Mouse (Mus musculus) urinary bladder, postnatal 4 days (tissue): ENCODE data around the gene Cabp1.
A peak's percentile ranks its signal among the peaks of the same experiment; 100 is the strongest.

Source experiments
- DNase-seq, 2 experiments: peaks; one replicate each; pipeline ENCODE4 v3.0.0; 2021 to 2022; ENCODE audit warnings: low spot score in 2 of 2

The Cabp1 gene

DNA sequence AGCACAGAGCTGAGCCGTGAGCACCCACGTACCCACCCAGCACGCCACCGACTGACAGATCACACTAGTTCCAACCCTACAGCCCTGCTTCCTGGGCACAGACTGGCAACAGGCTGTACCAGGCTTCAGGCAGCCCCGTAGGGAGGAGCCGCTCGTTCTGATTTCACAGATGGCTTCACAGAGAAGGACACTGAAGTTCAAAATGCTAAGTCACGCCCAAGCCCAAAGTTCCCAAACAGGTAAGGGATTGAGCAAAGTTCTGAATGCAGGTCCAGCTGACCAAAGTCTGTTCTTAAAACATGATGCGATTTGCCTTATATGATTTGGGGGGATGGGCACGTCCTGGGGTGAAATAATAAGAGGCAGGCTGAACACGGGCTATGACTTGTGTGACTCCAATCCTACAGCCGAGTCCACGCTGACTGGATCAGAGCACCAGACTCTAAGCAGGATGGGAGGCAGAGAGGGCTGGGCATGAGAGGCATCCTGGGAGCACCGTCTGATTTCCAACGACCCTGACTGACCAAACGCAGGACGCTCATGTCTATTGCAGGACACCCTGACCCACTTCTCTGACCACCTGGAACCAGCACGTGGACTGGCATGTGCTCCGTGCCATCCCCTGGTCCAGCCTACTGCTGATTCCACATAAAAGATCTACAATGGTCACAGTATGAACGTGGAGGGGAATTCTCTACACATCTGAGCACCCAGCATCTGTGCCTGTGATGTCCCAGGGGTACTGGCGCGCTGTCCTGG lies 66.6 kb downstream of the Cabp1 start:
- no peak for DNase-seq

GRCm38 (mm10) chr5:115126578-115127312 lies 67.4 kb downstream of the Cabp1 start:
- DNase-seq = no peak

DNA sequence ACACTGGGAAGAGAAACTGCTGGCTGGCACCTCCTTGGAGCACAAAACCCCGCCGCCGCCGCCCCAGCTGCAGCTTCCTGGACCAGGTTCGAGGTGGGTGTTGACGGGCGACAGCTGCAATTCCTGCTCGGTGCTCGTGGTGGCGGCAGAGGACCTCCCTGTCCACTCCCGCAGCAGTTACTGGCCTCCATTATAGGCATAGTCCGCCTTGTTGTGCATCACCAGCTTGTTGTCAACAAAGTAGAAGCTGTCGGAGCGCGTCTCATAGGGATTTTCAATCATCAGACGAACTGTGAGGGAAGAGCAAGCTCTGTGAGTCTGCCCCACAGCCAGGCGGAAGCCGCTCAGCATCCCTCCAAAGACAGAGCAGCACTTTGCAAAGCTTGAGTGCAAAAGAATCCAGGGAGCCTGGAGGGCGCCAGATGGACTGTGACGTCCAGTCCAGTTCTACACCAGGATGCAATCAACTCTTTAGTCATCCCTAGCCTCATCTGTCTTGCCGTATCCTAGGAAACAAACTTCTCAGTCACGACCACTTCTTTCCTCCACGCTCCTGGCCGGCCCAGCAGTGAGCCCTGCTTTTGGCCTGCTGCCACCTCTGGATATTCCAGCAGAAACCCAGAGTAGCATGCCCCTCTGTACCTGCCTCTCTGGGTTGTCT lies 68.8 kb downstream of the Cabp1 start:
- DNase-seq = peak; percentile 76 to 86

DNA sequence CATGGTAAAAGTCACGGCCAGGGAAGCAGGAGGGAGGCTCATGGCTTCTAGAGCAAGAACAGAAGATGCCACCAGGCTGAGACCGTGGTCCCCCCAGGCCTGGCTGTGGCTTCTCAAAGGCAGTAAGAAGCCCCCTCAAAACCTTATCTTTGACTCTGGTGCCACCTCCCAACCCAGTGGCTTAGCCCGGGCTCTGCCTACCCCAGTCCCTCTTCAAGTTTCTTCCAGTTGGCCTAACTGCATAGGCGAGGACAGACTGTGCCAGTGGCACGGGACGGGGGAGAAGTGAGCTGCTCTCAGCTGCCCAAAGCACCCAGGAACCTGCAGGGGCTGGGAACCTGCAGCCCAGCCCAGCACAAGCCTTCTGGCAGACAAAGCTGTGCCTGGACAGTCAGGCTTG lies 69.5 kb downstream of the Cabp1 start:
- no peak for DNase-seq

GRCm38 (mm10) chr5:115120978-115121377 lies 73.2 kb downstream of the Cabp1 start:
- no peak for DNase-seq

- peak; percentile 82 to 88 for DNase-seq
Measured at GRCm38 (mm10) chr5:115118961-115119570, 75.1 kb downstream of the Cabp1 start, which contains the start of gene Acads. TSS of gene Acads (minus strand) at chr5:115119346.
